Mouse (Mus musculus) heart, adult 18-20 months (tissue): ENCODE results near the gene Dleu7. TPM values are rescaled to one million over a fixed set of nuclear protein-coding genes. Genes with fewer than 3 reads are reported as not detected.

Experiments
- DNase-seq, 2 experiments: peaks; one replicate each; pipeline ENCODE4 v3.0.0; 2021 to 2022; ENCODE audit warnings: mixed read lengths in 1 of 2
- total RNA-seq, 2 experiments: library from RNA; stranded (reverse); gene quantifications; 2 replicates each; pipeline ENCODE4 v1.2.3; 2021

Gene Dleu7
- total RNA-seq, 2 experiments from 2014 or later = not detected

- no peak for DNase-seq
These were observed 9.9 kb downstream of the Dleu7 start for GRCm38 (mm10) chr14:62282974-62283373.

- DNase-seq = peak in 1 of 2 experiments; percentile 9
These were observed 19.2 kb downstream of the Dleu7 start for GRCm38 (mm10) chr14:62273604-62274003.

GRCm38 (mm10) chr14:62270698-62271396 is 22.0 kb downstream of the Dleu7 start:
- no peak for DNase-seq

- peak in 1 of 2 experiments; percentile 34 for DNase-seq
These were observed 33.8 kb downstream of the Dleu7 start for GRCm38 (mm10) chr14:62258978-62259536.

GRCm38 (mm10) chr14:62258125-62258524 is 34.7 kb downstream of the Dleu7 start:
- no peak for DNase-seq

GRCm38 (mm10) chr14:62256066-62256465 is 36.8 kb downstream of the Dleu7 start:
- DNase-seq = no peak

- no peak for DNase-seq
These were observed 38.5 kb downstream of the Dleu7 start for GRCm38 (mm10) chr14:62254371-62254770.

- DNase-seq = peak; percentile 52 to 77
These were observed 40.8 kb downstream of the Dleu7 start for GRCm38 (mm10) chr14:62251999-62252398.

- no peak for DNase-seq
These were observed 42.8 kb downstream of the Dleu7 start for GRCm38 (mm10) chr14:62250046-62250445.

GRCm38 (mm10) chr14:62249251-62249650 is 43.6 kb downstream of the Dleu7 start:
- DNase-seq = no peak

- no peak for DNase-seq
These were observed 44.1 kb downstream of the Dleu7 start for GRCm38 (mm10) chr14:62248796-62249195.

- DNase-seq = no peak
These were observed 44.5 kb downstream of the Dleu7 start for GRCm38 (mm10) chr14:62248345-62248744.

GRCm38 (mm10) chr14:62245557-62245956 is 47.3 kb downstream of the Dleu7 start:
- peak; percentile 19 to 37 for DNase-seq

- DNase-seq = no peak
These were observed 49.3 kb downstream of the Dleu7 start for GRCm38 (mm10) chr14:62243530-62243929.

GRCm38 (mm10) chr14:62235969-62236368 is 56.9 kb downstream of the Dleu7 start:
- no peak for DNase-seq

GRCm38 (mm10) chr14:62235214-62235613 is 57.6 kb downstream of the Dleu7 start:
- no peak for DNase-seq

- no peak for DNase-seq
These were observed 61.9 kb downstream of the Dleu7 start for GRCm38 (mm10) chr14:62230968-62231367.

- DNase-seq = no peak
These were observed 65.7 kb downstream of the Dleu7 start for GRCm38 (mm10) chr14:62227101-62227500.

GRCm38 (mm10) chr14:62226576-62227047 is 66.2 kb downstream of the Dleu7 start:
- no peak for DNase-seq
